Mouse (Mus musculus) spleen, adult 18-20 months (tissue): ENCODE data around the gene Mapk10.

Experiments
- DNase-seq, 2 experiments: peaks; one replicate each; pipeline ENCODE4 v3.0.0; 2022; ENCODE audit warnings: mixed read lengths in 2 of 2

The Mapk10 gene

GRCm38 (mm10) chr5:103037752-103038151 is 173.4 kb downstream of the Mapk10 start:
- DNase-seq = no peak

- DNase-seq = no peak
Measured at GRCm38 (mm10) chr5:103028940-103029621, 182.1 kb downstream of the Mapk10 start.

DNA sequence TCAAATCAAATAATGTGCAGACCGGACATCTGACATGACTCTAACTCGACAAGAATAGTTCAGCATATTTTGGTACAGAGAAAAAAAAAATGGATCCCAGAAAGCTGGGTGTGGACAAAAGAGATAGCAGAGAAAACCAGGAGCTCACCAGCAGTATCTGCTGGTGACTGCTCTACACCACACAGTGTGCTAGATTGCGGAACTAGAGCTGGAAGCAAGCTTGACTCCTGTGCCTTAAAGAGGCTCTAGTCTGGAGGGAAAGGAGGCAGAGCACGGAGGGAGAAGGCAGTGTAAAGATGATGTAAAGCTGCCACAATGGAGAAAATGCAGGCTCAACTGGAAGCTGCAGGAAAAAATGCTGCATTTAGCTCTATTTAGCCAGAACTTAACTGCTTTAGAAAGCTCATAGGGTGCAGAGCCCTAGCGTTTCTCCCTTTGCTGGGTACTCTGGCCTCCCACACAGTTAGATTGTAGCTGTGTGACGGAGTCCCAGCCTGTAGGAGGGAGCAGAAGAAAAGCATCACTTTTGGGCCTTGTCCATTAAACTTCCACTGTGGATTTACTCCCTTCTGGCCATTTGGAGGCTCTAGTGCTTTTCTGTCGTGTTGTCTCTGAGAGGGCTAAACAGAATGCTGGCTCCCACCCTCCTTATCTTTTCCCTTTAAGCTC is 188.5 kb downstream of the Mapk10 start:
- DNase-seq = no peak

DNA sequence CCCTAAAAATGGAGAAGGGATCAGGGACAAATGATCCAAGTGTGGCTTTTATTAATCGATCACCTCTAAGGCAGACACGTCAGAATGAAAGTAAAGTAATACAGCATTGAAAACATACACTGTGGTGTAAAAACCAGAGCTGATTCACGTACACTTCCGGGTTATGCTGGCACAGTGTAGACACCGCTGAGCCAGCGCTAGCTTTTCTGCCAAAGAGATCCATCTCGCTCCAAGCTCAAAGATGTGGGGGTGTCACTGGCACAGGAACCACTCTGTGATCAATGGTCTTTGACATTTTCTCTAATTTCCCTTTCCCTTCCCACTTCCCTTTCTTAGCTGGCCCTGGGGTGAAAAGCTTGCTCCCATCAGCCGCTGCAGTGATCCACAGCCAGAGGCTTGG is 189.7 kb downstream of the Mapk10 start:
- DNase-seq = no peak

- DNase-seq = no peak
Measured at GRCm38 (mm10) chr5:103020954-103021353, 190.2 kb downstream of the Mapk10 start.

DNA sequence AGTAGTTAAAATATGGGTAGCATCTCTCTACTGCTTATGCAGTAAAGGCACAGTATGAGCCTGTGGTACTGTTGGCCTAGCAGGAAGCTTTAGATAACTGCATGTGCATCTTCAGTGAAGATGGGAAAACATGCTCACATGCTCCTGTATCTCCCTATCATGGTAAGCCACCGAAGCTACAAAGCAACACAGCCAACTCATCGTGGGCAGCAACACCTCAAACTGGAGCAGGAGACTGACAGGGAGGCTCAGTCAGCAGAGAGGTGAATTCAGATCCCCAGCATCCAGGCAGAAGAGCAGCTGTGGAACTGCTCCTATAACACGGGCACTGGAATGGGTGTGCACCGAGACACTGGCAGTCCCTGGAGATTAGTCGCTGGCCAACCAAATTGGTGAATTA is 191.0 kb downstream of the Mapk10 start:
- no peak for DNase-seq

GRCm38 (mm10) chr5:103017637-103018036 is 193.5 kb downstream of the Mapk10 start:
- DNase-seq = no peak

- DNase-seq = no peak
Measured at GRCm38 (mm10) chr5:103014309-103014708, 196.8 kb downstream of the Mapk10 start.

DNA sequence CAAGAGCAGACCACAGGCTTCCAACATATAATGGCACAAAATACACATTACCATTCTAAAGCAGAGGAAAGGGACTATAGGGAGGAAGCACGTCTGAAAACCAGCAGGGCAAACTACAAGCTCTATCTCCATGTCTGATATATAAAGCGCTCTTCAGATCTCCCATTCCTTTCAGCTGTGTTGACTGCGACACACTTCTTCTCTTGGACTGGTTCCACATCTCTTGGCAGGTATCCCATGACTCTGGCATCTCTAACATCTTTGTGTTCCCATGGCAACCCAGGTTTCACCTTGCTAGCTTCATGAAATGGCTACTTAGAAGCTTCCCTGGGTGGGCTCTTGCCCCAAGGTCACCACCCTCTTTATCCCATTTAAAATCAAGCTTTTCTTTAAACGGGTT is 202.2 kb downstream of the Mapk10 start:
- no peak for DNase-seq

DNA sequence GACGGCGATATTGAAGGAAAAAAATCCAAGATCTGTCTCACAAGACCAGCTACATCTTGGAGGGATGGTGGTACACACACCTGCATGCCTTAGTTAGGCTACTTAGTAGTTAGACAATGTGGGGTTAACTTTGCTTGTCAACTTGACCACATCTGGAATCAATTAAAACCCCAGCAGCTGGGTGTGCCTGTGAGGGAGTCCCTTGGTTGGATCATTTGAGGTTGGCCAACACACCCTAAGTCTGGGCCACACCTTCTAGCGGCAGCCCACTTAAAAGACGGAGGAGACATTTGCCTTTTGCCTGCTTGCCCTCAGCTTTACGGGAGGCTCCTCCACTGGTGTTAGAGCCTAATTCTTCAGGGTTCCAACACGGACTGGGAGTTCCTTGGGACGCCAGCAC is 209.0 kb downstream of the Mapk10 start:
- DNase-seq = no peak

DNA sequence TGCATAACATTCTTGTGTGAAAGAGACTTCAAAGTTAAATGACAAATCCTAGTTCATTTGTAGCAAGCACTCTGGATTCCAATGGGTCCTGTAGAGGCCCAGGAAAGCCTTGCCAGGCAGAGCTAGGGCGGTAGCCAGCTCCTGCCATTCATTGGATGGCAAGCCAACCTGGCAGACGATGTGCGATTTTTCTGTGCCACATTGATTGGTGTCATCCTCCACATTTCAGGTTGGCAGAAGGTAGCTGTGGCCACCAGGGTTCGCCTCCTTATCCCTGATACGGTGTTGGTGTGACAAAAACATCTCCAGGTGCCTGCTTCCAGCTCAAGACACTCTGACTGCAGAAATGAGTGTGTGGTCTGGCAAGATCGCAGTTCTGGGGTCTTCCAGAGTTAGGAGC is 210.6 kb downstream of the Mapk10 start:
- DNase-seq = no peak

GRCm38 (mm10) chr5:102998524-102998923 is 212.6 kb downstream of the Mapk10 start:
- no peak for DNase-seq

GRCm38 (mm10) chr5:102997907-102998306 is 213.2 kb downstream of the Mapk10 start:
- no peak for DNase-seq

DNA sequence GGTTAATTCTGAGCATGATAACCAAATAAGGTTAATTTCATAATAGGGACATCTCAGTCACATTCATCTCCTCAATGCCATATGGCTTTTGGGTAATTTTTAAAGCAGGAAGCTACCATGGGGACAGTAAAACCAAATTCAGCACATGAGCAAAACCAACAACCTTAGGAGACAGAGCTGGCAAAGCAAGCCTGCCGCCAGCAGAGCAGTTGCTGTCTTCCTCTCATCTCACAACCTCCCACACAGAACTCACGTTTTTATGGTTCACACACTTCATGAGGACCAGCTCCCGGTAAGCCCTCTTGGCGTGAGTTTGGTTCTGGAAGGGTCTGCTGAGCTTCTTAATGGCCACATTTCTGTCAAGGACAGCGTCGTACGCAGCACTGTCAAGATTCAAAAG is 214.8 kb downstream of the Mapk10 start:
- DNase-seq = no peak

GRCm38 (mm10) chr5:102995928-102996327 is 215.2 kb downstream of the Mapk10 start:
- no peak for DNase-seq

GRCm38 (mm10) chr5:102993951-102994350 is 217.2 kb downstream of the Mapk10 start:
- DNase-seq = no peak

- DNase-seq = no peak
Measured at GRCm38 (mm10) chr5:102991691-102992090, 219.4 kb downstream of the Mapk10 start.

DNA sequence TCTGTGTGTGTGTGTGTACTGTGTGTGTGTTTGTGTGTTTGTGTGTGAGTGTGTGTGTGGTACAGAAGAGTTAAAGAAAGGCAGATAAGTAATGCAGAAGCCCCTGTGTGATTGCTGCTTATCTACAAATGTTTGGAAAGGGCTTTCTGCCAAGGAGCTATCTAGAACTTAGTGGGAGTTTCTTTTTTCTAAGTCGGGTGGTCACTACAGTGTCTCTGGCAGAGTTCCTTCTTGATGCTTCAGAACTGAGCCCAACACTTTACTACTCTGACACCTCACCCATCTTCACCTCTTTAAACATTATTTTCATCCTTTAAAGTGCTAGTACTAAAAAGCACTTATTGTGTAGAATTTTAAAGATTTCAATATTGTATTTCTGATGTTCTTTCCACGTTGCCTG is 232.8 kb downstream of the Mapk10 start:
- no peak for DNase-seq

DNA sequence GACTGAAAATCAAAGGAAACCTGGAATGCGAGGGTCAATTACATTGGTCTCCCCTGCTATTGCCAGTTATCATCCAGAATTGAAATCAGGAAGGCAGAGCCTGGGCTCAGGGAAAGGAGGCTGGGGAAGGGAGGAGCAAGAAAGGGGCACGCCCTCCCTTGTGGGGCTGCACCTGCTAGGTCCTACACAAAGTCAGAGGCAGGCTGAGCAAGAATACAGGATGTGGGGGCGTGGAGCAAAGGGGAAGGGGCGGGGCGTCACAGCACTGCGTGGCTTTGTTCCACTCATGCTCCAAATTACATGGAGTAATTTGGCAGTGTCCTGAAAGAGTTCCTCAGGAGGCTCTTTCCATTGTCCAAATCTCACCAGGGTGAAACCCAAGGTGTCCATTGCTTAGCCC is 234.0 kb downstream of the Mapk10 start:
- DNase-seq = no peak

DNA sequence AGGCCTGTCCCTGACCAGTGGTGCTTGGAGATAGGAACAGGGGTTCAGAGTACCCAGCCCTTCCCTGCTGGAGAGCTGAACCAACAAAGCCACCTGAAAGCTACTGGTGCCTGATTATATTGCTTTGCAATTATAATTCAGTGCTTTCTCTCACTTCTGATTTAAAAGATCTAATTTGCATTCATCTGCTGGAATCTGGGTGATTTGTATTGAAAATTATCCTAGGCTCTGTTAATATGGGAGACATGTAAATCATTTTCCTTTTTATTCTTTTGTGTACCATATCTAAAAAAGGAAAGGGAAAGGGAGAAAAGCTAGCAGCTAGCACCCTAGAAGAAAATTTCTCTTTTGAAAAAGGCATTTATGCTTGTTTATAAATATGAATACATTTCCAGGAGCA is 234.6 kb downstream of the Mapk10 start:
- DNase-seq = no peak

GRCm38 (mm10) chr5:102974400-102974799 is 236.7 kb downstream of the Mapk10 start:
- no peak for DNase-seq

GRCm38 (mm10) chr5:102964396-102964795 is 246.7 kb downstream of the Mapk10 start:
- no peak for DNase-seq

DNA sequence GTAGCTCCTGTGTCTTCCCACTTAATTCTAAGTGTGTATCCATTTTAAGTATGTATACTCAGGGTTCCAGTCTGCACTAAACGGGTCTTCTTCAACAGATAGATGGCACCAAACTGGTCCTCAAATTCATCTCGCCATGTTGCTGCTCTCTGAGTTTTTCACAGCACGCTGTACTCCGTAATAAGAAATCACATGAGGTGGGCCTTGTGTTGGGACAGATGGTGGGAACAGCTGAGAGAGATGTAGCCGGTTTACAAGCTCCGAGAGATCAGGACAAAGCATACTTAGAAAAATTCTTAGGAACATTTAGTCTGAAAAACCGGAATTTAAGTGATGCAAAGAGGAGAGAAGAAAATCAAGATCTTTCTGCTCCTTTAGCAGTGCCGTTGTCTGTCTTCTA is 257.7 kb downstream of the Mapk10 start:
- no peak for DNase-seq

- no peak for DNase-seq
Measured at GRCm38 (mm10) chr5:102952918-102953317, 258.2 kb downstream of the Mapk10 start.
